Mouse (Mus musculus) stomach, embryonic 16.5 days (tissue): ENCODE results near the gene Mymx. TPM values are rescaled to one million over a fixed set of nuclear protein-coding genes. Genes with fewer than 3 reads are reported as not detected.

Experiments used
- ATAC-seq: fragments of 200-750 bp; cut with Nextera tagmentation; 2 replicates; pipeline ENCODE4 v1.8.0; 2017; ENCODE audit warnings: moderate number of reproducible peaks, moderate TSS enrichment; ENCODE audit not compliant: insufficient read depth, low FRiP score
- H3K27ac ChIP-seq: fragments of 300-500 bp; sonication (generic); 2 replicates; pipeline ENCODE4 v1.5.1; 2014; ENCODE audit warnings: low read length
- H3K27me3 ChIP-seq: fragments of 300-500 bp; sonication (generic); 2 replicates; pipeline ENCODE4 v1.6.1; 2014; ENCODE audit warnings: low read length, control low read depth, mixed read lengths; ENCODE audit not compliant: control insufficient read depth, insufficient read depth
- H3K36me3 ChIP-seq: fragments of 300-500 bp; sonication (generic); 2 replicates; pipeline ENCODE4 v1.6.1; 2014; ENCODE audit warnings: low read length; ENCODE audit not compliant: control insufficient read depth, insufficient read depth
- H3K4me1 ChIP-seq: fragments of 300-500 bp; sonication (generic); 2 replicates; pipeline ENCODE4 v1.6.1; 2014; ENCODE audit warnings: low read length, control low read depth, mixed read lengths; ENCODE audit not compliant: control insufficient read depth, insufficient read depth
- H3K4me2 ChIP-seq: fragments of 300-500 bp; sonication (generic); 2 replicates; pipeline ENCODE4 v1.6.1; 2014; ENCODE audit warnings: low read depth, low read length, mixed read lengths
- H3K4me3 ChIP-seq: fragments of 300-500 bp; sonication (generic); replicated peaks from 2 replicates; pipeline ENCODE4 v1.5.1; 2014; ENCODE audit warnings: mild to moderate bottlenecking, low read length
- H3K9ac ChIP-seq: fragments of 300-500 bp; sonication (generic); 2 replicates; pipeline ENCODE4 v1.6.1; 2014; ENCODE audit warnings: low read length
- H3K9me3 ChIP-seq: fragments of 300-500 bp; sonication (generic); replicated peaks from 2 replicates; pipeline ENCODE4 v1.6.1; 2016; ENCODE audit warnings: low read length, control low read depth; ENCODE audit not compliant: control insufficient read depth
- WGBS: fragments of 180-500 bp; shearing (Covaris S2); extraction: QIAGEN DNeasy Blood & Tissue Kit; methylation state at CpG from one replicate; pipeline ENCODE4 v1.1.7; 2014; 5-methylcytosine and 5-hydroxymethylcytosine counted together
- polyA plus RNA-seq: library from polyadenylated mRNA; unstranded; fragments of >200 nt; fragmentation: Nextera tagmentation; extraction: Ambion mirVana; gene quantifications from 2 replicates; pipeline ENCODE4 v1.2.1, GENCODE M21; 2015

Mymx gene
- polyA plus RNA-seq, 1 experiment from 2014 or later = 3.5 TPM

GRCm38 (mm10) chr17:45569999-45570398 is 31.9 kb downstream of the Mymx start:
- WGBS = 76% methylated on average over 4 of the region's 4 CpGs
- H3K36me3 ChIP-seq = peaks cover 48% of the 10 kb centered on the region
- H3K9me3 ChIP-seq = no peaks in the 10 kb centered on the region
- ATAC-seq = no peak
- H3K27ac ChIP-seq = no peak overlapping the region
- H3K4me2 ChIP-seq = no peak overlapping the region
- no peak overlapping the region for H3K9ac ChIP-seq
- H3K4me3 ChIP-seq = no peak overlapping the region
- H3K27me3 ChIP-seq = no peaks in the 10 kb centered on the region
- H3K4me1 ChIP-seq = peaks cover 30% of the 10 kb centered on the region

GRCm38 (mm10) chr17:45568990-45569389 is 32.9 kb downstream of the Mymx start:
- H3K36me3 ChIP-seq = peaks cover 48% of the 10 kb centered on the region
- H3K9me3 ChIP-seq = no peaks in the 10 kb centered on the region
- no peaks in the 10 kb centered on the region for H3K27me3 ChIP-seq
- H3K9ac ChIP-seq = no peak overlapping the region
- no peak overlapping the region for H3K27ac ChIP-seq
- no peak overlapping the region for H3K4me2 ChIP-seq
- H3K4me1 ChIP-seq = peaks cover 27% of the 10 kb centered on the region
- no peak overlapping the region for H3K4me3 ChIP-seq
- ATAC-seq = no peak
- WGBS = 87% methylated on average over 12 of the region's 12 CpGs

- ATAC-seq = no peak
These were observed 34.7 kb downstream of the Mymx start for GRCm38 (mm10) chr17:45567162-45567601.

GRCm38 (mm10) chr17:45566360-45567161 is 35.3 kb downstream of the Mymx start:
- Histone ChIP-seq H3K27me3 (no peaks in the 10 kb centered on the region), H3K9me3 (no peaks in the 10 kb centered on the region), H3K4me2 (no peak overlapping the region), H3K4me3 (no peak overlapping the region), H3K4me1 (peaks cover 23% of the 10 kb centered on the region), H3K9ac (no peak overlapping the region), H3K36me3 (peaks cover 44% of the 10 kb centered on the region), H3K27ac (peak overlapping the region; percentile 4; the same call in 1 of the 2 replicates)
- 58% methylated on average over 18 of the region's 18 CpGs for WGBS
- no peak for ATAC-seq

More at GRCm38 (mm10) chr17:45567162-45567601, 34.7 kb downstream of the Mymx start:
- Histone ChIP-seq H3K36me3 (peaks cover 48% of the 10 kb centered on the region), H3K4me1 (peaks cover 27% of the 10 kb centered on the region), H3K9ac (no peak overlapping the region), H3K4me3 (no peak overlapping the region), H3K9me3 (no peaks in the 10 kb centered on the region), H3K4me2 (no peak overlapping the region), H3K27ac (no peak overlapping the region), H3K27me3 (no peaks in the 10 kb centered on the region)
- WGBS = 31% methylated on average over 4 of the region's 4 CpGs

GRCm38 (mm10) chr17:45566031-45566359 is 35.9 kb downstream of the Mymx start:
- Histone ChIP-seq H3K4me3 (no peak overlapping the region), H3K27me3 (no peaks in the 10 kb centered on the region), H3K9ac (no peak overlapping the region), H3K9me3 (no peaks in the 10 kb centered on the region), H3K4me2 (no peak overlapping the region), H3K36me3 (peaks cover 38% of the 10 kb centered on the region), H3K27ac (no peak overlapping the region), H3K4me1 (peaks cover 21% of the 10 kb centered on the region)
- WGBS = 81% methylated on average over 1 of the region's 1 CpGs
- no peak for ATAC-seq

- H3K4me2 ChIP-seq = peak overlapping the region; percentile 98
- H3K4me1 ChIP-seq = peaks cover 20% of the 10 kb centered on the region
- H3K9ac ChIP-seq = peak overlapping the region; percentile 98
- no peak for ATAC-seq
- H3K27me3 ChIP-seq = no peaks in the 10 kb centered on the region
- 89% methylated on average over 11 of the region's 11 CpGs for WGBS
- peak overlapping the region; percentile 96 for H3K4me3 ChIP-seq
- H3K9me3 ChIP-seq = no peaks in the 10 kb centered on the region
- peaks cover 30% of the 10 kb centered on the region for H3K36me3 ChIP-seq
- peak overlapping the region; percentile 84; the same call in 1 of the 2 replicates for H3K27ac ChIP-seq
These were observed 36.8 kb downstream of the Mymx start for GRCm38 (mm10) chr17:45565103-45565502.

- no peak for ATAC-seq
- peak overlapping the region; percentile 98 for H3K9ac ChIP-seq
- peak overlapping the region; percentile 98 for H3K4me2 ChIP-seq
- peak overlapping the region; percentile 96 for H3K4me3 ChIP-seq
- H3K9me3 ChIP-seq = no peaks in the 10 kb centered on the region
- peaks cover 15% of the 10 kb centered on the region for H3K4me1 ChIP-seq
- H3K27me3 ChIP-seq = no peaks in the 10 kb centered on the region
- WGBS = 6% methylated on average over 18 of the region's 18 CpGs
- peaks cover 26% of the 10 kb centered on the region for H3K36me3 ChIP-seq
- peak overlapping the region; percentile 84 for H3K27ac ChIP-seq
These were observed 37.3 kb downstream of the Mymx start for GRCm38 (mm10) chr17:45564531-45565084.

- H3K9me3 ChIP-seq = no peaks in the 10 kb centered on the region
- H3K4me1 ChIP-seq = peaks cover 14% of the 10 kb centered on the region
- H3K4me2 ChIP-seq = peak within 1 kb of the TSS; percentile 98
- peak; percentile 91 for ATAC-seq
- peak within 1 kb of the TSS; percentile 96 for H3K4me3 ChIP-seq
- H3K36me3 ChIP-seq = peaks cover 19% of the 10 kb centered on the region
- peak within 1 kb of the TSS; percentile 98 for H3K9ac ChIP-seq
- WGBS = under 1% methylated on average over 59 of the region's 61 CpGs
- peak within 1 kb of the TSS; percentile 84 for H3K27ac ChIP-seq
- no peaks in the 10 kb centered on the region for H3K27me3 ChIP-seq
These were observed 38.0 kb downstream of the Mymx start, which contains the start of gene Slc35b2 for GRCm38 (mm10) chr17:45563655-45564530. TSS of gene Slc35b2 (plus strand) at chr17:45563874.
